Mouse (Mus musculus) ES-Bruce4 (cell line): Measurements from ENCODE around the gene Rc3h1. TPM values are rescaled to one million over a fixed set of nuclear protein-coding genes. Genes with fewer than 3 reads are reported as not detected.

ENCODE experiments used
- H3K27ac ChIP-seq: 2 replicates; pipeline ENCODE4 v1.5.1; 2012; ENCODE audit warnings: low read length, inconsistent platforms; ENCODE audit not compliant: insufficient read depth
- H3K27me3 ChIP-seq: 2 replicates; pipeline ENCODE4 v1.6.1; 2012; ENCODE audit warnings: mild to moderate bottlenecking, low read length, inconsistent platforms; ENCODE audit not compliant: control insufficient read depth, poor library complexity, insufficient read depth, severe bottlenecking
- H3K36me3 ChIP-seq: 2 replicates; pipeline ENCODE4 v1.6.1; 2012; ENCODE audit warnings: inconsistent platforms, mild to moderate bottlenecking, low read length, moderate library complexity; ENCODE audit not compliant: control insufficient read depth, poor library complexity, insufficient read depth, severe bottlenecking
- H3K4me1 ChIP-seq: one replicate; pipeline ENCODE4 v1.8.1; 2011; ENCODE audit warnings: low read length; ENCODE audit not compliant: control insufficient read depth, insufficient read depth
- H3K4me3 ChIP-seq: 2 replicates; pipeline ENCODE4 v1.5.1; 2011; ENCODE audit warnings: low read depth, mild to moderate bottlenecking, low read length
- H3K9ac ChIP-seq: 2 replicates; pipeline ENCODE4 v1.6.1; 2012; ENCODE audit warnings: low read depth, mild to moderate bottlenecking, inconsistent platforms; ENCODE audit not compliant: poor library complexity, severe bottlenecking
- H3K9me3 ChIP-seq: replicated peaks from 2 replicates; pipeline ENCODE4 v1.6.1; 2012; ENCODE audit warnings: mild to moderate bottlenecking, low read length, inconsistent platforms; ENCODE audit not compliant: control insufficient read depth, poor library complexity, insufficient read depth, severe bottlenecking
- CTCF ChIP-seq: IDR thresholded peaks from one replicate; pipeline ENCODE4 v1.8.1; 2011; ENCODE audit warnings: low read depth, low read length
- EP300 ChIP-seq: IDR thresholded peaks from 2 replicates; pipeline ENCODE4 v1.6.1; 2011; ENCODE audit warnings: low read depth, low read length; ENCODE audit not compliant: insufficient read depth
- POLR2A ChIP-seq: IDR thresholded peaks from one replicate; pipeline ENCODE4 v1.8.1; 2011; ENCODE audit warnings: low read length; ENCODE audit not compliant: insufficient read depth
- polyA plus RNA-seq: library from polyadenylated mRNA; stranded (reverse); fragments of >200 nt; gene quantifications from 2 replicates; pipeline ENCODE4 v1.2.4, GENCODE M21; 2011; ENCODE audit warnings: low read depth; ENCODE audit not compliant: missing spikeins, insufficient read depth, insufficient read length

Rc3h1 gene
- polyA plus RNA-seq, 1 experiment: 36.9 TPM

- Histone ChIP-seq H3K4me3 (no peak overlapping the region), H3K27ac (no peak overlapping the region), H3K9me3 (no peaks in the 10 kb centered on the region), H3K36me3 (no peaks in the 10 kb centered on the region), H3K27me3 (no peaks in the 10 kb centered on the region), H3K4me1 (no peaks in the 10 kb centered on the region), H3K9ac (no peak overlapping the region)
- TF ChIP-seq POLR2A (no peak), CTCF (peak; percentile 32), EP300 (no peak)
These were observed 15.7 kb downstream of the Rc3h1 start for GRCm38 (mm10) chr1:160921938-160922337.

- Histone ChIP-seq H3K4me3 (no peak overlapping the region), H3K9me3 (no peaks in the 10 kb centered on the region), H3K36me3 (peaks cover 5% of the 10 kb centered on the region; the same call in 1 of the 2 replicates), H3K27ac (no peak overlapping the region), H3K4me1 (no peaks in the 10 kb centered on the region), H3K27me3 (no peaks in the 10 kb centered on the region), H3K9ac (no peak overlapping the region)
- TF ChIP-seq POLR2A (no peak), EP300 (no peak), CTCF (no peak)
These were observed 25.1 kb downstream of the Rc3h1 start for GRCm38 (mm10) chr1:160931320-160931719.

- Histone ChIP-seq H3K4me3 (no peak overlapping the region), H3K36me3 (peaks cover 9% of the 10 kb centered on the region), H3K9me3 (no peaks in the 10 kb centered on the region), H3K4me1 (no peaks in the 10 kb centered on the region), H3K27me3 (no peaks in the 10 kb centered on the region), H3K9ac (no peak overlapping the region), H3K27ac (no peak overlapping the region)
- no peak for TF ChIP-seq EP300
- no peak for TF ChIP-seq CTCF
- TF ChIP-seq POLR2A: no peak
These were observed 27.8 kb downstream of the Rc3h1 start for GRCm38 (mm10) chr1:160933896-160934482.

GRCm38 (mm10) chr1:160935551-160935950 is 29.3 kb downstream of the Rc3h1 start:
- Histone ChIP-seq H3K27ac (no peak overlapping the region), H3K9ac (no peak overlapping the region), H3K9me3 (no peaks in the 10 kb centered on the region), H3K36me3 (peaks cover 12% of the 10 kb centered on the region), H3K4me3 (no peak overlapping the region), H3K27me3 (no peaks in the 10 kb centered on the region), H3K4me1 (no peaks in the 10 kb centered on the region)
- no peak for TF ChIP-seq CTCF
- TF ChIP-seq EP300: no peak
- no peak for TF ChIP-seq POLR2A

DNA sequence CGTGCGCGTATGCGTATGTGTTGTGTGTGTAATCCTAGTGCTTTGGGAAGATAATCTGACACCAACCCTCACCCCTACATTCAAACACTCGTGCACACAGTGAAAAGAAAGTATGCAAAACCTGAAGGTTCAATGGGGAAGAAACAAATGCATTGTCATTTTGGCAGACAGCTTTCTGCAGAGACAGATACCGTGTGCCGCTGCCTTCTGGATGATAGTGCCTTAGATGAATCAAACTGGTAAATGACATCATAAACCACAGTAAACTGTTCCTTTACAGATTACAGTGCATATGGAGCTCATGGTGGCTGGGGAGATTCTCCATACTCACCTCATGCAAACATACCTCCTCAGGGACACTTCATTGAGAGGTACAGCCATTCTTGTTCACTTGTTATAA is 57.0 kb downstream of the Rc3h1 start:
- no peak for TF ChIP-seq CTCF
- no peak for TF ChIP-seq POLR2A
- no peak for TF ChIP-seq EP300
- no peaks in the 10 kb centered on the region for H3K27me3 ChIP-seq
- no peaks in the 10 kb centered on the region for H3K4me1 ChIP-seq
- H3K36me3 ChIP-seq: peaks cover 40% of the 10 kb centered on the region
- H3K27ac ChIP-seq: no peak overlapping the region
- no peak overlapping the region for H3K9ac ChIP-seq
- H3K4me3 ChIP-seq: no peak overlapping the region
- H3K9me3 ChIP-seq: no peaks in the 10 kb centered on the region

- TF ChIP-seq EP300 (no peak), POLR2A (no peak), CTCF (no peak)
- H3K4me3 ChIP-seq: no peak overlapping the region
- no peaks in the 10 kb centered on the region for H3K27me3 ChIP-seq
- H3K36me3 ChIP-seq: peaks cover 39% of the 10 kb centered on the region
- no peak overlapping the region for H3K9ac ChIP-seq
- no peaks in the 10 kb centered on the region for H3K9me3 ChIP-seq
- H3K4me1 ChIP-seq: no peaks in the 10 kb centered on the region
- H3K27ac ChIP-seq: no peak overlapping the region
These were observed 61.0 kb downstream of the Rc3h1 start for GRCm38 (mm10) chr1:160967268-160967667.
